Mouse (Mus musculus): ENCODE results near the gene 4933436I01Rik.
A peak's percentile ranks its signal among the peaks of the same experiment; 100 is the strongest.

The 4933436I01Rik gene

DNA sequence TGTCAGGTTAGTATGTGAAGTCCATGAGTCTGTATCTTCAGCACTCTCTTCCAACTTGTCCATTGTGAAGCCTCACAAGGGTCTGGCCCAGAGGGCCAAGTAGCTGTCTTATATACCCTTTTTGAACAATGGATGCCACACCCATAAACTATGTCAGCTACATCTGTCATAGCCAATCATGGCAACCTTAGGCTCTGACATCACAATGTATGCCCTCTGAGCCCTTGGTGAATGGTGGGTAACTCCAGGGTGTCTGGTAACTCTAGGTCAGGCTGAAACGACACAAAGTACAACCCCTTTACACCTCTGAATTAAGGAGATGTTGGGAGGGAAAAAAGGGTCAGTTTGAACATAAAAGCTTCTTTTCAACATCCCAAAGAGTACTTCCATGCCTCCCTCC, at the start of gene 4933436I01Rik:
Gene 4933436I01Rik (minus strand): TSS at position 101 of the 400 bp plus-strand sequence.
- DNase-seq = no peak

DNA sequence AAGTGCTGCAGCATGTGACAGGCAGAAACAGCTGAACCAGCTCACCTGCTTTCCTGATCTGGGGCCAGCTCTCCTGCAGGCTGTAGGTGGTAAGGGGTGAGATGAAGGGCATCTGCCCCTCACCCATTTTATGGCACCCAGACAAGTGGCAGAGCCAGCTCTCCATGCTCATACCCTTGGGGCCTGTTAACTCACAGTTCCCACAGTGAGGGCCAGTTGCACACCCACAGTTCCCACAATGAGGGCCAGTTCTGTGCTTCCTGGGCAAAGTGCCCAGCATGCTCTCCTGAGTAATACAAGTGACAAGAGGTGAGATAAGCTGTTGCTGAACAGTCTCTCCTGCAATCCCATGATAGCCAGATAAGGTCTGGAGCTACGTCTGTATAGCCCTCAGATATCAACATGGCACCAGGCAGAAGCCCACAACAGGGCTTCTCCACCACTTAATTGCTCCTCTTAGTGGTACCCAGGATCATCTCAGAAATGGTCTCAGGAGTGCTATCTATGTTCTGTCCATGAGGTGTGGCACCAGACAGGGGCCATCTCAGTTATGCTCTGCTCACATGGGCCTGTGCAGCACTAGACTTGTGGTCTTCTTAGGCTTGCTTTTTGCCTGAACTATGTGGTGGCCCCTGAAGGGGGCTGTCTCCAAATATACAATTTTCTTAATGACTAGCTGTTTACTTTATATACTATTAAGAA, 3.7 kb upstream of the 4933436I01Rik start:
- DNase-seq = peak; percentile 64

- DNase-seq = no peak
Observed at GRCm38 (mm10) chrX:67883406-67883805, 37.8 kb downstream of the 4933436I01Rik start.
